Mouse (Mus musculus): ENCODE data around the gene Isy1. TPM values are rescaled to one million over a fixed set of nuclear protein-coding genes. Genes with fewer than 3 reads are reported as not detected.

Isy1 gene
- total RNA-seq (2021), result 10 to 100 TPM; 22.3 to 22.8 TPM
- polyA plus RNA-seq (2012; rRNA removed), result 7.3 and 15.1 TPM in 2 replicates
- long read RNA-seq, full-length matches to known transcripts, result 2 of 3 reads
- long read RNA-seq, partial matches to known transcripts, result 0 of 3 reads
- long read RNA-seq, other reads (novel, unspliced or antisense), result 1 of 3 reads

DNA sequence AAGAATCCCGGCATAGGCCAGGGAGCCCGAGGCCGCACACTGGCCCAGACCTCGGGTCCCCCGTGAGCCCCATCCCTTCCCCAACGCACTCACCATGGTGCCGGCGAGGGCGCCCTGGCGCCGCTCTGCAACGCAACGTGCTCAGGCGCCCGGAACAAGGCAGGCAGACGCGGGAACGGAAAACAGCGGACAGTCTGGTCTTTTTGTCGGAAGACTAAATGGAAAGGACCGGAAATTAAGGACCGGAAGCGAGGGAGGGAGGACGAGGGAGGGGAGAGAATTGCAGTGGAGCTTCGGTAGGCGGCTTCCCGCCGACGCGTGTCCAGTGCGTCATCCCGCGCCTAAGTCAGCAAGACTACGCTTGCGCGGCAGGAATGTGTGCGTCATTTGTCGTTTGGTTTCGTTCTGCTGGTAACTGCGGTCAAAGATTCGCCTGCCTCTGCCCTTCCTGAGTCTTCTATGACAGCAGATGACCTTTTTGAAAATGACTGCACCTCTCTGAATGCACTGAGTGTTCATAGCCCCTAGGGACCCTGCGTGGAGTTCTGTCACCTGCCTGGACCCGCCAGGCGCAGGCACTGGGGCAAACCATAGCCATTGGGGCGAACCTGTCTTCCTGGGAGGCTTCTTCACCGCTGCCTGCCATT lies at the start of gene Isy1:
Gene Isy1 (minus strand): TSS at position 248 of the 647 bp plus-strand sequence.
- no peaks in the 10 kb centered on the region for H3K4me1 ChIP-seq (ENCODE audit: control insufficient read depth, insufficient read depth, low read length)
- peak within 1 kb of the TSS; percentile 83 for H3K27ac ChIP-seq
- 0 out of 2 replicates have a peak, but pooled peaks cover 1% of the 10 kb centered on the region for H3K79me2 ChIP-seq (replicated peaks; ENCODE audit: control insufficient read depth, insufficient read depth, low read length)
- peak; percentile 92 for TF ChIP-seq EP300 (IDR thresholded peaks at IDR 0.05; ENCODE audit: insufficient read depth, low read depth, low read length)
- 0 out of 2 replicates have a peak, but pooled peaks have one; percentile 22 for TF ChIP-seq CTCF (IDR thresholded peaks at IDR 0.05)
- peak; percentile 97 for TF ChIP-seq POLR2A (IDR thresholded peaks at IDR 0.05; ENCODE audit: insufficient read depth, low read depth, low read length)
- H3K27me3 ChIP-seq (ENCODE audit: control insufficient read depth, insufficient read depth, low read length), result no peaks in the 10 kb centered on the region
- intact Hi-C loops (cut with DNase I), result loop anchor here (1.0 to 2.0 kb wide), 3 partner anchors 13 to 50 kb away; partner anchors contain the start of gene Cnbp
- under 1% methylated on average over 46 of the region's 46 CpGs for WGBS
- peaks cover 11% of the 10 kb centered on the region for H3K36me3 ChIP-seq (ENCODE audit: control insufficient read depth, insufficient read depth, low read length)
- H3K4me3 ChIP-seq, result peak within 1 kb of the TSS; percentile 71
- peak within 1 kb of the TSS; percentile 77 for H3K9ac ChIP-seq (ENCODE audit: low read depth, low read length)
- DNase-seq, result peak; percentile 91 to 96

DNA sequence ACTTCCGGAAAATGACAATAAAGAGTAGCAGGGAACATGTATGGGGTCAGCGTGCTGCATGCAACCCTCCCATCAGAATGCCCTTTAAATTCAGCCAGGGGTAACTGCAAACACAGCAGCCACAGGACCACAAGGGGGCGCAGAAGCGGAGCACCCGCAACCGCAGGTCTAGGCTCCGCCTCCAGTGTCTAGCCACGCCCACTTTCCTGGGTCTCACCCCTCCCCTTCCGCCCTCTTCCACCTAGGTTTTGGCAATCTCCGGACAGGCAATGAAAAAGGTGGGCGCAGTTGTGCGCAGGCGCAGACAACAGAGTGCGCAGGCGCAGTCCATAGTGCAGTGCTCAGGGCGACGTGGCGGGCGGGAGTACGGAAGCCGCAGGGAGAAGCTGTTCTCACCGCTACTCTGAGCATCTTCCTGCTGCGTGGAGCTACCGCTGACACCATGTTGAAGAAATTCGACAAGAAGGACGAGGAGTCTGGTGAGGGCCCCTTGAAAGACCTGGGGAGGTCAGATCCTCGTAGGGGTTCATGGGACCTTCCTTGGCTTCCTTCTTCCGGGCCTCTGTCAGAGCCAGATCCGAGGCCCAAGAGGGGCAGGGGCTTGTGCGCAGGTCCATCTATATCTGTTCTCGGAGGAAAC lies 49.1 kb upstream of the Isy1 start, which contains the start of gene Copg1:
Gene Copg1 (plus strand): TSS at position 221 of the 640 bp plus-strand sequence.
- Histone ChIP-seq H3K79me2 (replicated peaks; ENCODE audit: control insufficient read depth, insufficient read depth, low read length) (no peaks in the 10 kb centered on the region), H3K27me3 (ENCODE audit: control insufficient read depth, insufficient read depth, low read length) (no peaks in the 10 kb centered on the region), H3K9ac (ENCODE audit: low read depth, low read length) (peak within 1 kb of the TSS; percentile 68), H3K4me1 (ENCODE audit: control insufficient read depth, insufficient read depth, low read length) (peaks cover 2% of the 10 kb centered on the region), H3K27ac (peak within 1 kb of the TSS; percentile 75), H3K36me3 (ENCODE audit: control insufficient read depth, insufficient read depth, low read length) (no peaks in the 10 kb centered on the region), H3K4me3 (peak within 1 kb of the TSS; percentile 87)
- 1% methylated on average over 31 of the region's 31 CpGs for WGBS
- intact Hi-C loops (cut with DNase I), result loop anchor here (1.0 to 5.0 kb wide), 7 partner anchors 25 to 220 kb away; partner anchors contain the start of genes Cnbp, Hmces and Isy1
- peak; percentile 92 for TF ChIP-seq POLR2A (IDR thresholded peaks at IDR 0.05; ENCODE audit: insufficient read depth, low read depth, low read length)
- no peak; the same call in 1 of the 2 replicates for TF ChIP-seq CTCF (IDR thresholded peaks at IDR 0.05)
- peak; percentile 67; the same call in 1 of the 2 replicates for TF ChIP-seq EP300 (IDR thresholded peaks at IDR 0.05; ENCODE audit: insufficient read depth, low read depth, low read length)
- peak; percentile 99 to 100 for DNase-seq

GRCm38 (mm10) chr6:87886721-87887120 lies 48.1 kb upstream of the Isy1 start:
- H3K27ac ChIP-seq, result no peak overlapping the region
- intact Hi-C loops (cut with DNase I), result loop anchor here (1.0 to 5.0 kb wide), 6 partner anchors 17 to 221 kb away; partner anchors contain the start of gene Cnbp
- WGBS, result 94% methylated on average over 1 of the region's 1 CpGs

DNA sequence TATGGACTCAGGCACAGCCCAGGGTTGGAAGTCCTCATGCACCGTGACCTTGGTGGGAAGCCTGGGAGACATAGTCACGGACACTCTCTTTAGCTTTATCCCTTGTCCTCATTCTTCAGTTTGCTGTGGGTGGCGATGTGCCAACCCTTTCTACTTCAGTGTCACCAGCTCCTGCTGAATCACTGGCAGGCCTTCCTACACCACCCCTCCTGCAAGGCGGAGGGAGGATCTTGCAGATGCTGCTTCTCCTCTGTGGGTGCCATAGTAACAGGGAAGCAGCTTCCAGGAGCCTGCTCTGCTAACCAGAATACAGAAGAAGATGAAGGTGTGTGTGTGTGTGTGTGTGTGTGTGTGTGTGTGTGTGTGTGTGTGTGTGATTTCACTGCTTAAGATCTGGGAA lies 44.2 kb upstream of the Isy1 start:
- no peak for DNase-seq
- no peak for TF ChIP-seq CTCF (IDR thresholded peaks at IDR 0.05)
- 45% methylated on average over 4 of the region's 4 CpGs for WGBS
- Histone ChIP-seq H3K79me2 (replicated peaks; ENCODE audit: control insufficient read depth, insufficient read depth, low read length) (no peaks in the 10 kb centered on the region), H3K9ac (ENCODE audit: low read depth, low read length) (no peak overlapping the region), H3K4me3 (no peak overlapping the region), H3K4me1 (ENCODE audit: control insufficient read depth, insufficient read depth, low read length) (no peaks in the 10 kb centered on the region), H3K36me3 (ENCODE audit: control insufficient read depth, insufficient read depth, low read length) (no peaks in the 10 kb centered on the region), H3K27me3 (ENCODE audit: control insufficient read depth, insufficient read depth, low read length) (no peaks in the 10 kb centered on the region), H3K27ac (no peak overlapping the region)
- intact Hi-C loops (cut with DNase I), result no loop called here

More at GRCm38 (mm10) chr6:87886721-87887120, 48.1 kb upstream of the Isy1 start:
- Histone ChIP-seq H3K4me3 (no peak overlapping the region), H3K79me2 (replicated peaks; ENCODE audit: control insufficient read depth, insufficient read depth, low read length) (no peaks in the 10 kb centered on the region), H3K36me3 (ENCODE audit: control insufficient read depth, insufficient read depth, low read length) (no peaks in the 10 kb centered on the region), H3K4me1 (ENCODE audit: control insufficient read depth, insufficient read depth, low read length) (peaks cover 2% of the 10 kb centered on the region), H3K9ac (ENCODE audit: low read depth, low read length) (no peak overlapping the region), H3K27me3 (ENCODE audit: control insufficient read depth, insufficient read depth, low read length) (no peaks in the 10 kb centered on the region)
- DNase-seq, result no peak
- TF ChIP-seq CTCF (IDR thresholded peaks at IDR 0.05) (no peak), POLR2A (IDR thresholded peaks at IDR 0.05; ENCODE audit: insufficient read depth, low read depth, low read length) (no peak), EP300 (IDR thresholded peaks at IDR 0.05; ENCODE audit: insufficient read depth, low read depth, low read length) (no peak)

DNA sequence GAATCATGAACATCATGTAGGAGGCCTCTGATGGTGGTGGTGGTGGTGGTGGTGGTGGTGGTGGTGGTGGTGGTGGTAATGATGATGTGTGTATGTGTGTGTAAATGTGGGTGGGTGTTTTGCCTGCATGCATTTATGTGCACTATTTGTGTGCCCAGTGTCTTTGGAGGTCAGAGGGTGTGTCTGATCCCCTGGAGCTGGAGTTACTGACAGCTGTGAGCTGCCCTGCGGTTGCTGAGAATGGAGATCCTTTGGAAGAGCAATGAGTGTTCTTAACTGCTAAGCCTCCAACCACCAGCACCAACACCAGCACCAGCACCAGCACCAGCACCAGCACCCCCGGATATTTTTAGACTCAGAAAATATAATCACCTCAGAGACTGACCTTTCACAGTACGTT lies 43.6 kb upstream of the Isy1 start:
- TF ChIP-seq POLR2A (IDR thresholded peaks at IDR 0.05; ENCODE audit: insufficient read depth, low read depth, low read length), result no peak
- TF ChIP-seq CTCF (IDR thresholded peaks at IDR 0.05), result no peak
- no peak for TF ChIP-seq EP300 (IDR thresholded peaks at IDR 0.05; ENCODE audit: insufficient read depth, low read depth, low read length)
- no peaks in the 10 kb centered on the region for H3K36me3 ChIP-seq (ENCODE audit: control insufficient read depth, insufficient read depth, low read length)
- no peak for DNase-seq
- H3K9ac ChIP-seq (ENCODE audit: low read depth, low read length), result no peak overlapping the region
- H3K4me1 ChIP-seq (ENCODE audit: control insufficient read depth, insufficient read depth, low read length), result no peaks in the 10 kb centered on the region
- H3K27ac ChIP-seq, result no peak overlapping the region
- no peak overlapping the region for H3K4me3 ChIP-seq
- no peaks in the 10 kb centered on the region for H3K79me2 ChIP-seq (replicated peaks; ENCODE audit: control insufficient read depth, insufficient read depth, low read length)
- no peaks in the 10 kb centered on the region for H3K27me3 ChIP-seq (ENCODE audit: control insufficient read depth, insufficient read depth, low read length)
- WGBS, result 71% methylated on average over 3 of the region's 3 CpGs
- intact Hi-C loops (cut with DNase I), result no loop called here
